In the genomic region with DNA sequence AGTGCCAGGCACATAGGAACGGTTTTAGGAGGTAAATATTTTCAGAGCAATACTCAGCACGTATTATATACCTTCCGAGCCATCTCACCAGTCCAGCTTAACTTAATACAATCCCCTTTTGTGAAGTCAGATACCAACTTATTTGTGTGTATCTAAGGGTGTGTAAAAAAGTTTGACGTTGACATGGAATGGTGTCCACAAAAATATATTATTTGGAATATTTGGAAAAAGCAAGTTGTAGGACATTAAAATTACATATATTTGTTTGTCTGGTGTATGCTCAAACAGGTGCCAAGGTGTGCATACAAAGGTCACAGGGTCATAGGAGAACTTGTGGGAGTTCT, we compare ENCODE assay signal across 9 mouse cellular contexts. TPM values are rescaled to one million over a fixed set of nuclear protein-coding genes. Genes with fewer than 3 reads are reported as not detected.
DNase-seq lines count a peak whose midpoint lies in the region; ATAC-seq and TF ChIP-seq lines count a peak whose summit lies in the region.
"Had no signal": no experiment of that assay in that cellular context is flagged by ENCODE, and none has a peak within 500 bp of the region (broad histone marks: within the 10 kb centered on the region; RNA-seq: fewer than 3 reads in every experiment).

No protein-coding gene starts in this region.

- no peaks in the 10 kb centered on the region for H3K27me3 ChIP-seq in embryonic facial prominence, embryonic 14.5 days (replicated peaks; ENCODE audit: control insufficient read depth, insufficient read depth, low read length)
- H3K27me3 ChIP-seq in intestine, postnatal 0 days (replicated peaks; ENCODE audit: control insufficient read depth, insufficient read depth, low read length), result no peaks in the 10 kb centered on the region
- H3K27me3 ChIP-seq in neural tube, embryonic 12.5 days (replicated peaks), result no peaks in the 10 kb centered on the region

- no peak overlapping the region for H3K27ac ChIP-seq in layer of hippocampus, adult 2 months
- no peak overlapping the region for H3K27ac ChIP-seq in embryonic facial prominence, embryonic 14.5 days (replicated peaks; ENCODE audit: low read depth, low read length)
- no peak overlapping the region for H3K27ac ChIP-seq in intestine, postnatal 0 days (ENCODE audit: low read depth, low read length)
- H3K27ac ChIP-seq in neural tube, embryonic 12.5 days, result no peak overlapping the region

- ATAC-seq in embryonic facial prominence, embryonic 14.5 days (ENCODE audit: low read depth), result no peak
- no peak for ATAC-seq in intestine, postnatal 0 days
- ATAC-seq in neural tube, embryonic 12.5 days (ENCODE audit: low FRiP score, low read depth), result no peak

- peak overlapping the region; percentile 73 for H3K4me3 ChIP-seq in layer of hippocampus, adult 2 months
- peak overlapping the region; percentile 72 for H3K4me3 ChIP-seq in embryonic facial prominence, embryonic 14.5 days (ENCODE audit: low read depth, low read length)
- peak overlapping the region; percentile 65 for H3K4me3 ChIP-seq in intestine, postnatal 0 days (ENCODE audit: low read depth, low read length)
- H3K4me3 ChIP-seq in neural tube, embryonic 12.5 days, result peak overlapping the region; percentile 61

- H3K36me3 ChIP-seq in embryonic facial prominence, embryonic 14.5 days (ENCODE audit: control insufficient read depth, insufficient read depth, low read length), result no peaks in the 10 kb centered on the region
- no peaks in the 10 kb centered on the region for H3K36me3 ChIP-seq in intestine, postnatal 0 days (ENCODE audit: control insufficient read depth, insufficient read depth)
- H3K36me3 ChIP-seq in neural tube, embryonic 12.5 days, result no peaks in the 10 kb centered on the region

- 36% methylated on average over 4 of the region's 4 CpGs for WGBS in embryonic facial prominence, embryonic 14.5 days
- 29% methylated on average over 4 of the region's 4 CpGs for WGBS in intestine, postnatal 0 days
- 47% methylated on average over 4 of the region's 4 CpGs for WGBS in neural tube, embryonic 12.5 days

- H3K9me3 ChIP-seq in embryonic facial prominence, embryonic 14.5 days (ENCODE audit: control insufficient read depth, low read length), result no peaks in the 10 kb centered on the region
- H3K9me3 ChIP-seq in intestine, postnatal 0 days (ENCODE audit: control insufficient read depth), result no peaks in the 10 kb centered on the region
- no peaks in the 10 kb centered on the region for H3K9me3 ChIP-seq in neural tube, embryonic 12.5 days

- peak overlapping the region; percentile 74; the same call in 1 of the 2 replicates for H3K9ac ChIP-seq in embryonic facial prominence, embryonic 14.5 days (ENCODE audit: low read depth, low read length)
- no peak overlapping the region for H3K9ac ChIP-seq in intestine, postnatal 0 days (ENCODE audit: low read depth, low read length)
- no peak overlapping the region; the same call in 1 of the 2 replicates for H3K9ac ChIP-seq in neural tube, embryonic 12.5 days

- no peaks in the 10 kb centered on the region for H3K4me1 ChIP-seq in embryonic facial prominence, embryonic 14.5 days (ENCODE audit: control insufficient read depth, insufficient read depth, low read length)
- no peaks in the 10 kb centered on the region for H3K4me1 ChIP-seq in intestine, postnatal 0 days (replicated peaks; ENCODE audit: control insufficient read depth, insufficient read depth, low read length)
- H3K4me1 ChIP-seq in neural tube, embryonic 12.5 days, result no peaks in the 10 kb centered on the region; the same call in 1 of the 2 replicates

- no peak for TF ChIP-seq CTCF in layer of hippocampus, adult 2 months (conservative IDR thresholded peaks at IDR 0.05)
- TF ChIP-seq CTCF in intestine, postnatal 0 days (IDR thresholded peaks at IDR 0.05; ENCODE audit: low read depth), result no peak

- H3K4me2 ChIP-seq in embryonic facial prominence, embryonic 14.5 days (ENCODE audit: low read depth, low read length), result peak overlapping the region; percentile 66
- peak overlapping the region; percentile 75 for H3K4me2 ChIP-seq in intestine, postnatal 0 days (replicated peaks; ENCODE audit: low read depth)
- peak overlapping the region; percentile 79 for H3K4me2 ChIP-seq in neural tube, embryonic 12.5 days (replicated peaks)

- no peak for DNase-seq in layer of hippocampus, adult 2 months (ENCODE audit: low spot score in 2 of 2)
- no peak for DNase-seq in layer of hippocampus, adult 11-12 months (ENCODE audit: low spot score)
- no peak for DNase-seq in embryonic facial prominence, embryonic 14.5 days (ENCODE audit: low spot score)
- DNase-seq in gastrocnemius, postnatal 4 days (ENCODE audit: low spot score in 2 of 2), result no peak
- DNase-seq in right cerebral cortex, adult 18-20 months, result no peak
- no peak for DNase-seq in urinary bladder, adult 2 months (ENCODE audit: low spot score)
- DNase-seq: right cerebral cortex, postnatal 14 days had no signal

RNA-seq across cellular contexts. Expression of gene Metap1d, which starts 0.8 kb away (rescaled TPM):
- total RNA-seq in layer of hippocampus, adult 2 months (2021), result 10 to 100 TPM; 24.0 to 25.7 TPM
- 43.0 and 44.6 TPM in 2 replicates for polyA plus RNA-seq in embryonic facial prominence, embryonic 14.5 days (2014; fragmentation: Nextera tagmentation; extraction: Ambion mirVana)
- polyA plus RNA-seq in intestine, postnatal 0 days (2015; fragmentation: Nextera tagmentation; extraction: Ambion mirVana), result 13.5 and 15.6 TPM in 2 replicates
- polyA plus RNA-seq in neural tube, embryonic 12.5 days (2016; fragmentation: Nextera tagmentation; extraction: Ambion mirVana), result 30.5 and 34.3 TPM in 2 replicates
- total RNA-seq in gastrocnemius, postnatal 4 days (2021), result 10 to 100 TPM; 25.1 to 28.4 TPM
- polyA plus RNA-seq in urinary bladder, adult 2 months (2012; rRNA removed), result 45.5 and 69.1 TPM in 2 replicates
